Mouse (Mus musculus): ENCODE results near the gene Fdx1l. TPM values are rescaled to one million over a fixed set of nuclear protein-coding genes. Genes with fewer than 3 reads are reported as not detected.
"Not testable (repeated sequence)": the region's sequence is repeated elsewhere in the genome, so short reads cannot be mapped to it uniquely, and the experiment has no call there.

Gene Fdx1l
- total and polyA plus RNA-seq, 3 experiments, result 40.7 to 59.6 (median 48.6) TPM

DNA sequence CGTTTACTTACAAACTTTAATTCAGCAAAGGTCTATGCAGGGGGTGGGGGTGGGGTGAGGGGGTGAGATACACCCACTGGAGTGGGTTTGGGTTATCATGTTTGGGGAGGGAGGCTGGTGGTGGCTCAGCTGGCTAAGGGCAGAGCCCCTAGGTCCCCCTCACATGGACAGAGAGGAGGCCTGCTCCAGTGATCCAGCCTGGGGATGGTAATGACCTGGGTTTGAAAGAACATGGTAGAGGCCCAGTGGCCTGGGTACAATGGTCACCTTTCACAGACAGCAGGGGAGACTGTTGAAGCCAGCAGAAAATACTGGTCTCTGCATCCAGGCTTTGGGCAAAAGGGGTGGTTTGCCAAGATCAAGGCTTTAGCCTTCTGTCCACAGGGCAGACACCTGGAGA is 759 bp upstream of the Fdx1l start:
- no peak for DNase-seq

DNA sequence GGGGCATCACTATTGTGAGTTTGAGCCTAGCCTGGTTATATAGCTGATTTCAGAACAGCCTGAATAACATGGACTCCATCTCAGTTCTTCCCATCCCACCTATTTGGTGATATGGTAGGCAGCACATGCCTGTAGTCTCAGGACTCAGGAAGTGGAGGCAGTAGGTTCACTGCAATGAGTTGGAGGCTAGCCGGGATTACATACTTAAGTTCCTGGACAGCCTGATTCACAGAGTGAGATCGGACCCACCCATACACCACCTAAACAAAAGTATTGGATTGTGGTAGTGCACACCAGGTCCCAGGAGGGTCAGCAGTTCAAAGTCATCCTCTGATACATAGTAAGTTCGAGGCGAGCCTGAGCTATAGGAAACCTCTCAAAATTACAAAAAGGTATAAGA is 773 bp downstream of the Fdx1l start:
- no peak for DNase-seq

DNA sequence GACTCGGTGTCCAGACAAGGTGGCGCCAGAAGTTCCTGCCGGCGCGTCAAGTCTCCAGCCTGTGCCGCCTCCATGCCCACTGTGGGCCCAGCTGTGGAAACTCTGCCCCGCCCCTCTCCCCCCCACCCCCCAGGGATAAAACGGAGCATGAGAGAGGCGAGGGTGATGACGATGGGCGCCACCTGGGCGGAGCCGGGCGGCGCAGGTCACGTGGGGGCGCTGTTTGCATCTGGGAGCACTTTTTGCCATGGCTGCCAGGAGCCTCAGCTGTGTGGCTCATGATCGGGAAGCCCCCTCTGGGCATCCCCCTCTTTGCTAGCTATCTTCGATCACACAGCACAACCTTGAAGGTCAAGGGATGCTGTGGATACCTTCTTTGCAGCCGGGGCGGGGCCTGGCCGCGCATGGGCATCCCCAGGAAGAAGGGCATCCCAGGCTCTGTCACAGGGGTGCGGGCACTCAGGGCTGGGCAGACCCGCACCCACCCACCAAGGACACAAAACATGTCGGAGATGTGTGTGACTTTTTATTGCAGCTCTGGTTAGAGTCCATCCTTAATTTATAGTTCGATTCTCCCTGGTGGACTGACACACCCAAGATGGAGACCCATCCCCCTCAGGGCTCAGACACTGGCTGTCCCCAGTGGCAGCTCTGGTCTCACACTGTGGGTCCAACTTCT is 6.3 kb downstream of the Fdx1l start, which contains the start of gene Zglp1:
TSS of gene Zglp1 (minus strand) at position 88 of the 679 bp plus-strand sequence.
- no peak for DNase-seq

DNA sequence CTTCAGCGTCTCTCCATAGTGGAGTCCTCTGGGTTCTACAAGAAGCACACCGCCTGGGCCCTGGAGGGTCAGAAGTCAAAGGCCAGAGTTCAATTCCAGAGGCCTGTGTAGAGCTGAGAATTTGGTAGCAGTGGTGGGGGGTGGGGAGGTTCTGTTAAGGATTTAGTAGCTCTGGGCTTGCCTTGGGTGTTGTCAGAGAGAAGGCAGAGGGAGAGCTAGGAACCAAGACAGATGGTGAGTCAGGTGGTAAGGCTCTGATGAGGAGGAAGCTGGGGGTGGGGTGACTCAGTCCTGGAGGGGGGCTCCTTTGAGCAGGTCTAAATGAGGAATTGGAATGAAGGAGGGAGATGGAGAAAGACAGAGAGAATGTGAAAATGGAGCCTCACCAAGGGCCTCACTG is 10.5 kb downstream of the Fdx1l start:
- no peak for DNase-seq

DNA sequence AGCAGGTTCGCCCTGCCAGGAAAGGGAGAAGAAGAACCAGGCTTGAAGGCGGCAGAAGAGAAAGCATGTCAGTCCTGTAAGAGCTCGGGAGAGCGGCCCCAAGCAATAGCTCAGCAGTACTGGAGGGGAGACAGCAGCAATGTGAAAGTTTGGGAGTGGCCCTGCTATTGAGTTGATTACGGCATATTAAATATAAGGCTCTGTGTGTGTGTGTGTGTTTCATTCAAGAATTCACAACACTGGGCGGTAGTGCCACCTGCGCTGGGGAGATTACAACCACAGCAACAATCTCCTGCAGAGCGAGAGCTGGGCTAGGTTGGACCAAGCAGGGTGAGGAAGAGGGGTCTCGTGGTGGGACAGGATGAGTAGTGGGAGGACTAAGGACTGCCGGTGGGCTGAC is 21.8 kb downstream of the Fdx1l start:
- DNase-seq, result no peak

DNA sequence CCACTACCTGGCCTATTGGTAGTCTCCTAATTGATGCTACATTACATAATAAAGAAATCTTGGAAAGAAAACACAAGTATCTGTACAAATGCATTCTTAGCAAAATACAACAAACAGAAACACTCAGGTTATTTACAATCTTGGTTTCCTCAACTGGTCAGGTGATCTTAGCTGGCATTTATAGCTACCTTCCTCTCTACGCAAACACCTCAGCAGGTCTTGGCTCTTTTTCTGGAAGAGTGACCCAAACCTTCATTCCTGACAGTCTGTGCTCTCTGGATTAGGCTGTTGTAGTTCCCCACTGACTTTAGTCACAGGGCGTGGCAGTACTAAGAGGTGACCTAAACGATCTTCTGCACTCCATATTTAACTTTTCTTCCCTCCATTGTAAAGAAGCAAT is 28.2 kb downstream of the Fdx1l start:
- DNase-seq, result no peak

DNA sequence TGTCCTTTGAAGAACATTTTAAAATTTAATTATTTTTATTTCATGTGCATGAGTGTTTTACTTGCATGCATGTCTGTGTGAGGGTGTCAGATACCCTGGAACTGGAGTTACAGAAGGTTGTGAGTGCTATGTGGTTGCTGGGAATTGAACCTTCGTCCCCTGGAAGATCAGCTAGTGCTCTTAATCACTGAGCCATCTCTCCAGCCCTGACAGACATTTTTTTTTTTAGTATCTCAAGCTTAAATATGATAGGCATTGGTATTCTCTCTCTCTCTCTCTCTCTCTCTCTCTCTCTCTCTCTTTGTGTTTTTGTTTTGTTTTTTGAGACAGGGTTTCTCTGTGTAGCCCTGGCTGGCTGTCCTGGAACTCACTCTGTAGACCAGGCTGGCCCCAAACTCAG is 28.6 kb downstream of the Fdx1l start:
- DNase-seq, result not testable (repeated sequence)

DNA sequence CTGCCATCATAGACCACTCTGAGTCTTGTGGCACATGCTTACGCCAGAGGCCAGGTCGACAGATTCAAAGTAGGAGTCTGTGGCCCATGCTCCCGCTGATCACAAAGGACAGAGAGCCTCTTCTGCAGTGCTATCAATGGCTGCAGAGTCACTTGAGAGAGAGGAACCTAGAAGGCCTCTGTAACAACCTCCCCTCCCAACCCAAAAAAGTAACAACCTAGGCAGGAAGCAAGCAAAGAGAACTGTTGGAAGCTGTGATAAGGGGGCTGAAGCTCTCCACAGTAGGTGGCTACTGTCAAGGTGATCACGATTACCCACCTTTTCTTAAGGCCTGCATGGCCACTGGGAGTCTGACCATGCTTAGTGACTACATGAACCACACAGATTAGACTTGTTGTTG is 29.9 kb downstream of the Fdx1l start:
- DNase-seq, result no peak

DNA sequence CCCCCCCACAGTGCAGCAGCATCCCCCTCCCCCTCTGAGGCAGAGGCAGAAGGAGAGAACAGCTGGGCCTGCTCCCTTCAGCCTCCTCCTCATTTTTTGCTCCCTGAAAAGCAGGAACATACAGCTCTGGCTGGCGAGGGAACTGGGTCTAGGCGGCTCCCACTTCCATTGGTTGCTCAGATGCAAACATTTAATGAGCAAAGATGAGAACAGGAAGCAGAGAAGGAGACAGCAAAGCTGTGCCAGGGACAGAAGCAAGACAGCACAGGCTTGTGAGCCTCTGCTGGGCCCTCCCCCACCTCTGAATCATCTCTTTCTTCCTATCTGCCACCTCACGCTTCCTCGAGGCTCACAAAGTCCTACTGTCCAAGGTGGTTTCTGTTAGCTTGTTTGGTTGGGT is 32.1 kb downstream of the Fdx1l start:
- DNase-seq, result peak; percentile 36

DNA sequence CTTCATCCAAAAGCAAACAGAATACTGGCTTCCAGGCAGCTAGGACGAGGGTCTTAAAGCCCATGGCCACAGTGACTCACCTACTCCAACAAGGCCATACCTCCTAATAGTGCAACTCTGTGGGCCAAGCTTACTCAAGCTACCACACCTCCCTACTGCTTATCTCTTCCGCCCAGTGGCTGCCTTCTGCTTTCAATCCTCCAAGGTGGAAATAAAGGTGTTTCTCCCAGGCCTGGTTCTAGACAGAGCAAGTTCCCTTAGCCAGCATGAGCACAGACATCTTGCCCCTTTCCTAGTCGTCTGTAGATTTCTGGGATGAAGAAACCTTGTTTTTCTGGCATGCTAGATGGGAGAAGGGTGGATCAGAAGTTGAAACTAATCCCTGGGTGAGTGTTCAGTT is 33.6 kb downstream of the Fdx1l start:
- DNase-seq, result no peak

DNA sequence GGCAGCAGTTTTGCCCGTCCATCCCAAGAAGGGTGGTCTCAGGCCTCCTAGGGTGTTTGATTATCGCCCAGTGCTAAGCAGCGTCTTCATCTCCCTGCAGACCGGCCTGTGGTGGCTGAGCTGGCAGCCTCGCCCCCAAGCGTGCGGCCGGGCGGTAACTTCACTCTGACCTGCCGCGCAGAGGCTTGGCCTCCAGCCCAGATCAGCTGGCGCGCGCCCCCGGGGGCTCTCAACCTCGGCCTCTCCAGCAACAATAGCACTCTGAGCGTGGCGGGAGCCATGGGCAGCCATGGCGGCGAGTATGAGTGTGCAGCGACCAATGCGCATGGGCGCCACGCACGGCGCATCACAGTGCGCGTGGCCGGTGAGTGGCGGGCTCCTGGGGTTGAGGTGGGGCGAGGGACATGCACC is 35.9 kb downstream of the Fdx1l start:
- DNase-seq, result peak; percentile 13

DNA sequence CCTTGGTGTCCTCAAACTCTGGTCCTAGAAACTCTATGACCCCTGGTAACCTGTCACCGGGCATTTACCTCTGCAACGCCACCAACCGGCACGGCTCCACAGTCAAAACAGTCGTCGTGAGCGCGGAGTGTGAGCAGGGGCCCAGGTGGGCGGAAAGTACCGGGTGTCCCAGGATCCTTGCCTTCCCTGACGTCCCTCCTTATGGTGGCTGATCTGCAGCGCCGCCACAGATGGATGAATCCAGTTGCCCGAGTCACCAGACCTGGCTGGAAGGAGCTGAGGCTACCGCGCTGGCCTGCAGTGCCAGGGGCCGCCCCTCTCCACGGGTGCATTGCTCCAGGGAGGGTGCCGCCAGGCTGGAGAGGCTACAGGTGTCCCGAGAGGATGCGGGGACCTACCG is 36.7 kb downstream of the Fdx1l start:
- no peak for DNase-seq

DNA sequence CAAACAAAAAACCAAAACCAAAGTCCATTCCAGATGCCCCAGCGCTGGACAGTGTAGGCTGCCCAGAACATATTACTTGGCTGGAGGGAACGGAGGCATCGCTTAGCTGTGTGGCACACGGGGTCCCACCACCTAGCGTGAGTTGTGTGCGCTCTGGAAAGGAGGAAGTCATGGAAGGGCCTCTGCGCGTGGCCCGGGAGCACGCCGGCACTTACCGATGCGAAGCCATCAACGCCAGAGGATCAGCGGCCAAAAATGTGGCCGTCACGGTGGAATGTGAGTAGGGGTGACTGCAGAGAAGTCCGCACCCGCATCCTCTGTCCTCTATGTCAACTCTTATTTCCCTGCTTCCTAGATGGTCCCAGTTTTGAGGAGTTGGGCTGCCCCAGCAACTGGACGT is 37.3 kb downstream of the Fdx1l start:
- DNase-seq, result no peak

DNA sequence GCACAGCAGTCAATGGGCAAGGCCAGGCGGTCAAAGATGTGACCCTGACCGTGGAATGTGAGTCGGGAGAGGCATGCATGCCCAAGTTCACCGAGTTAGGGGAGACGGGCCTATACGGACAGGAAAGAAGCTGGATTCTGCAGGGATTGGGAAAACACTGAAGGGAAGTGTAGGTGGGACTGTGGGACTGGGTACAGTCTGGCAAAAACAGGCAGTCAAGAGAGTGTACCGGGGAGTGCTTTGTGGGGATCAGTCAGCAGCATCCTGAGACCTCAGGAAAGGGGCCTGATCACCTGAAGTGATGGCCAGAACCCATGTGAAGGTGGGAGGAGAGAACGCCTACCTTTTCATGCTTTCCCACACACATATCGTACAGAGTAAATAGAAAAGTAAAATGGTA is 37.8 kb downstream of the Fdx1l start:
- DNase-seq, result no peak

DNA sequence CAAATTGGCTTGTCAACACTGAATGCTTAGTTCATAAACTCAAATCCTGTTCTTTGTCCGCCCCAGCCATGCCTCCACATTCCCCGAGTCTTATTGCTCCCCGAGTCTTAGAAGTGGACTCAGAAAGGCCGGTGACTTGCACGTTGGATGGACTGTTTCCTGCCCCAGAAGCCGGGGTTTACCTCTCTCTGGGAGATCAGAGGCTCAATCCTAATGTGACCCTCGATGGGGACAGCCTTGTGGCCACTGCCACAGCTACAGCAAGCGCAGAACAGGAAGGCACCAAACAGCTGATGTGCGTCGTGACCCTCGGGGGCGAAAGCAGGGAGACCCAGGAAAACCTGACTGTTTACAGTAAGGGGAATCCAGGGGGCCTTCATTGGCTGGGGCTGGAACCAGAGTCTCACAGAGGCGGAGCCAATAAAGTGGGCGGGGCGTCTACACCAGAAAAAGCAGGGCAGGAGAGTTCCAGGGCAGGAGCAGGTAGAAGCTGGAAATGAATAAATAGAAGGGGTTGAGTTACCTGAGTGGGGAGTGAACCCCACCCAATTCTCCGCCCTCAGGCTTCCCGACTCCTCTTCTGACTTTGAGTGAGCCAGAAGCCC is 38.8 kb downstream of the Fdx1l start:
- DNase-seq, result no peak

DNA sequence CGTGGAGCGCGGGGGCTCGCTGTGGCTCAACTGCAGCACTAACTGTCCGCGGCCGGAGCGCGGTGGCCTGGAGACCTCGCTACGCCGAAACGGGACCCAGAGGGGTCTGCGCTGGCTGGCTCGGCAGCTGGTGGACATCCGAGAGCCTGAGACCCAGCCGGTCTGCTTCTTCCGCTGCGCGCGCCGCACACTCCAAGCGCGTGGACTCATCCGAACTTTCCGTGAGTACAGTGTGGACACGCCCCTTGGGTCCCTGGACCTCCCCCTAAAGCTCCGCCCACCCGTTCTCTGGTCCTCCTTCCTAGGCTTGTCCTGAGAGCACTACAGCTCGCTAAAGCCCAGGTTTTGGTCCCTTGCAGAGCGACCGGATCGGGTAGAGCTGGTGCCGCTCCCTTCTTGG is 40.3 kb downstream of the Fdx1l start:
- DNase-seq, result peak; percentile 92

DNA sequence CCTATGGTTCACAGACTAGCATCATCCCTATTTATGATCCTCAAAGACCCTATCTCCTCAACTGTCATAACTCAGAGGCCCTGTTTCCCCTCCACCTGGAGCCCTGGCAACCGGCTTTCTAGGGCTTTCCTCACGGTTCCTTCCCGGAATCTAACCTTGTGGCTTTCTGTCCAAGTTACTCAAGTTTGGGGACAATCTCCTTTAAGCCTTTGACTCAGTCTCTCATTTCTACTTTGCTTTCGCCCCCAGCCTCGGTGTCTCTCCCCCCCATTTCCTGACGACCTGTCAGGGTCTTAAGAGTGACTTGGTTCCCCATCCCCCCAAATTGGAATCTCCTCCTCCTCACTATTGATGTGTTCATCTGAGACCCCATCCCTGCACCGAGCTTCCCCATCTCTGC is 40.9 kb downstream of the Fdx1l start:
- DNase-seq, result no peak

DNA sequence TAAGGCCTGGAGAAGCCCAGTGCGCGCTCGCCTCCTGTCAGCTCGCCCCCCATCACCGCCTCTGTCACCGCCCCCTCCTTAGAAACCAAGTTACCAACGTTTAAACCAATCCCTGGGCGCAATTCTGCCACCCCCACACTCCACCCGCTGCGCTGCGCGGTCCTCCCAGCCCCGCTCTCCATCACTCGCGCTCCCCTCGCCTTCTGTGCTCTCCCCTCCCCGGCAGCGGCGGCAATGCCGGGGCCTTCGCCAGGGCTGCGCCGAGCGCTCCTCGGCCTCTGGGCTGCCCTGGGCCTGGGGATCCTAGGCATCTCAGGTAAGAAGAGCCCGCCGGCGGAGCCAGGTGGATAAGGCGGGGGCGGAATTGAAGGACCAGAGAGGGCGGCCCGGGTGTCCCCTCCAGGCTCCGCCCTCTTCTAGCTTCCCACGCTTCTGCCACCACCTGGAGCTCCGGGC is 41.5 kb downstream of the Fdx1l start, which contains the start of gene Icam5:
TSS of gene Icam5 (plus strand) at position 178 of the 456 bp plus-strand sequence.
- DNase-seq, result peak; percentile 48

DNA sequence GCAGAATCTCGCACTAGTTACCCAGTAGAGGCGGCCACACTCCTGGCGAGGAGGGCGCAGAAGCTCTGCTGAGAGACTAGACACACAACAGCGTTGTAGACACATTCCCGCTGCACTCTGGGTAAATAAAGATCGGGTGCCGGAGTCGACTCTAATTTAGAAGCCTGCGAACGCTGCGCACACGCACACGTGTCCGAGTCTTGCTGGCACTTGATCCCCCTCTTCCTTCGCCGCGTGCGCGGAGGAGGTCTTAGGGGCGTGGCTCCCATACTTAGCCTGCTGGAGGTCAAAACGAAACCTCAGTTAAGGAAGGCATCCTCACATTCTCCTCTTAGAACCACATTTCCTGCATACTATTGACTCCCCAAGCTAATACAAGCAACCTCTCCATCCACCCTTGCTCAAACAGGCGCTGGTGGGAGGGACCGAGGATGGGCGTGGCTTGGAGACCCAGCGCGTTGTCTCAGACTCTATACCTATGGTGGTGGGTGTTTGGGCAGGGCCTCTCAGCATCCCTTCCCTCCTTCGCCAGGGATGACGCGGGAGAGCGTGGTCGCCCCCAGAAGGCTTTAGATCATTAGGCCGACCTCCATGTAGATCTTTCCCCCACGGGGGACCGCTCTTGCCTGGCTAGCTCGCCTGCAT is 42.0 kb downstream of the Fdx1l start:
- DNase-seq, result peak; percentile 80

DNA sequence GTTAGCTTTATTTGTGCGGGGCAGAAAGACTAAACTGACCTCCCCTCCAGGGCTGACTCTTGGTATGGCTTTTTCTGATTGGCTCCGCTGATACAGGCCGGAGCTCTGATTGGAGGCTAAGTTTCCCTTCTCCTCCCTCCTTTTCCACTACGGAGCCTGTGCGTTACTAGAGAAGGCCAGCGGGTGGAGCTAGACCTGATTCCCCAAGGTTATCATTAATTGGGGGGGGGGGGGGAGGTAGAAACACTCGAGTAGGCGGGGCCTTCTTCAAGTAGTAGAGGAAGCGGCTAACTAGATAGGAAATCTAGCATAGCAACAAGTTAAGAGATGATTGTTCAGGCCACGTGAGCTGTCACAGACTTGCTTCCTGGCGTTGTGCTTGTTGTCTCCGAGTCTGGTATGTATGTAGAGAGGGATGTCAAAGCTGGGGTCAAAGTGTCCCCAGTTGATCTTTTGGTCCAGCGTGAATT is 42.6 kb downstream of the Fdx1l start:
- peak; percentile 91 for DNase-seq

DNA sequence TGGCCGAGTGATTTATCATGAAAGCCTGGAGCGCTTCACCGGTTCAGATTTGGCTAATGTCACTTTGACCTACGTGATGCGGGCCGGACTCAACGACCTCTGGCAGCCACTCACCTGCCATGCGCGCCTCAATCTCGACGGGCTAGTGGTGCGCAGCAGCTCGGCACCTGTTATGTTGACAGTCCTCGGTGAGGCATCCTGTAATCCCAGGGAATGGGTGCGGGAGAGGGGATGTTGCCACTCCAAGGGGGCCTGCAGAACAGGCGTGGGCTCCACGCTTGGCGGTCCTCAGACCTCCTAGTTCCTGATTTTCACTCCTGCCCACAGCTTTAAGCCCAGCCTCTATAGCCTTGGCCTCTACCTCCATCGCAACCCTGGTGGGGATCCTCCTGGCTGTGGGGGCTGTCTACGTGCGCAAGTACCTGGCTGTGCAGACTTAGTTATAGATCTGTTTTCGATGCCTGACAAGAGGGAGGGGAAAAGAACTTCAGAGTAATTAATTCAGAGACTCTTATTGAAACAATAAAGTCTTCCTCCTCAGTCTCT is 43.3 kb downstream of the Fdx1l start:
- DNase-seq, result no peak

DNA sequence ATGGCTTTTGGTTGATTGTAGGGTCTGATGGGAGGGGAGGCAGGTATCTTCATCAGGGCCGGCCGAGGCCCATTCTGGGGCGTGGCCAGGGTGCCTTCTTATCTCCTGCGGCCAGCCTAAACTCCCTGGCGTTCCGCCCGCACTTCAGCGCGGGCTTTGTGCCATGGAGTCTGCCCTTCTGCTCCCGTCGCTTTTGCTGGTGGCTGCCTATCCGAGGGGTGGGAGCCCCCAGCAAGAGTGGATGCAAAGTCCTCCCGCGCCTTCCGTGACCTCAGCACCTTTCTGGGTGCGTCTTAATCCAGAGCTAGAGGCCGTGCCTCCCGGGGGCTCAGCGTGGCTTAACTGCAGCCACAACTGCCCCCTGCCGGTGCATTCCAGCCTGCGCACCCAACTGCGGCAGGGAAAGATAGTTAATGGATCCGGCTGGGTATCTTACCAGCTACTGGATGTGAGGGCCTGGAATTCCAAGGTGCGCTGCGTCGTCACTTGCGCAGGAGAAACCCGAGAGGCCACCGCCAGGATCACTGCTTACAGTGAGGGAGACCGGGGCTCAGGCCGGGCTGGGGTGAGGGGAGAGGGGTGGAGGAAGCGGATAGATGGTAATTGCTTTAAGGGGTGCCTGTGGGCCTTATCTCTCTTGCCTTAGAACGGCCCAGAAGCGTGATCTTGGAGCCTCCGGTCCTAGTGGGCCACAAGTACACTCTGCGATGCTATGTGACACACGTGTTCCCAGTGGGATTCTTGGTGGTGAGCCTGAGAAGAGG is 43.9 kb downstream of the Fdx1l start, which contains the start of gene Icam4:
TSS of gene Icam4 (plus strand) at position 83 of the 764 bp plus-strand sequence.
- peak; percentile 90 for DNase-seq
